Mouse (Mus musculus): ENCODE results near the gene Hsd17b13.
"Not testable (repeated sequence)": the region's sequence is repeated elsewhere in the genome, so short reads cannot be mapped to it uniquely, and the experiment has no call there.

Gene Hsd17b13

GRCm38 (mm10) chr5:103980705-103981560, 3.7 kb upstream of the Hsd17b13 start:
- DNase-seq (ENCODE audit: low read depth, low spot score), result no peak

- DNase-seq (ENCODE audit: low read depth, low spot score), result no peak
Observed at GRCm38 (mm10) chr5:103977907-103978570, 829 bp upstream of the Hsd17b13 start.

- no peak for DNase-seq (ENCODE audit: low read depth, low spot score)
Observed at GRCm38 (mm10) chr5:103975736-103976135, 1.5 kb downstream of the Hsd17b13 start.

- DNase-seq (ENCODE audit: low read depth, low spot score), result no peak
Observed at GRCm38 (mm10) chr5:103972801-103973200, 4.4 kb downstream of the Hsd17b13 start.

- DNase-seq (ENCODE audit: low read depth, low spot score), result no peak
Observed at GRCm38 (mm10) chr5:103972379-103972778, 4.8 kb downstream of the Hsd17b13 start.

GRCm38 (mm10) chr5:103971051-103971450, 6.2 kb downstream of the Hsd17b13 start:
- no peak for DNase-seq (ENCODE audit: low read depth, low spot score)

GRCm38 (mm10) chr5:103962935-103963429, 14.2 kb downstream of the Hsd17b13 start:
- no peak for DNase-seq (ENCODE audit: low read depth, low spot score)

- DNase-seq (ENCODE audit: low read depth, low spot score), result no peak
Observed at GRCm38 (mm10) chr5:103954638-103955037, 22.6 kb downstream of the Hsd17b13 start.

- DNase-seq (ENCODE audit: low read depth, low spot score), result no peak
Observed at GRCm38 (mm10) chr5:103953135-103954083, 23.8 kb downstream of the Hsd17b13 start.

- DNase-seq (ENCODE audit: low read depth, low spot score), result not testable (repeated sequence)
Observed at GRCm38 (mm10) chr5:103950138-103950537, 27.1 kb downstream of the Hsd17b13 start.

GRCm38 (mm10) chr5:103943183-103943582, 34.0 kb downstream of the Hsd17b13 start:
- no peak for DNase-seq (ENCODE audit: low read depth, low spot score)

GRCm38 (mm10) chr5:103939856-103940255, 37.4 kb downstream of the Hsd17b13 start:
- no peak for DNase-seq (ENCODE audit: low read depth, low spot score)

GRCm38 (mm10) chr5:103939350-103939652, 37.9 kb downstream of the Hsd17b13 start:
- DNase-seq (ENCODE audit: low read depth, low spot score), result no peak

GRCm38 (mm10) chr5:103938547-103939349, 38.5 kb downstream of the Hsd17b13 start:
- no peak for DNase-seq (ENCODE audit: low read depth, low spot score)

GRCm38 (mm10) chr5:103936906-103937589, 40.2 kb downstream of the Hsd17b13 start:
- no peak for DNase-seq (ENCODE audit: low read depth, low spot score)

GRCm38 (mm10) chr5:103931924-103932323, 45.3 kb downstream of the Hsd17b13 start:
- DNase-seq (ENCODE audit: low read depth, low spot score), result not testable (repeated sequence)

- DNase-seq (ENCODE audit: low read depth, low spot score), result no peak
Observed at GRCm38 (mm10) chr5:103930511-103930910, 46.7 kb downstream of the Hsd17b13 start.

GRCm38 (mm10) chr5:103928196-103928550, 49.0 kb downstream of the Hsd17b13 start:
- no peak for DNase-seq (ENCODE audit: low read depth, low spot score)

- DNase-seq (ENCODE audit: low read depth, low spot score), result peak; percentile 66
Observed at GRCm38 (mm10) chr5:103927429-103928195, 49.6 kb downstream of the Hsd17b13 start.

- no peak for DNase-seq (ENCODE audit: low read depth, low spot score)
Observed at GRCm38 (mm10) chr5:103926398-103926797, 50.8 kb downstream of the Hsd17b13 start.

All from WW6 (cell line).